21 mouse cellular contexts compared by ENCODE assay signal in genomic region chr7:45240109-45240508, GRCm38 (mm10). TPM values are rescaled to one million over a fixed set of nuclear protein-coding genes. Genes with fewer than 3 reads are reported as not detected.
DNase-seq lines count a peak whose midpoint lies in the region; ATAC-seq and TF ChIP-seq lines count a peak whose summit lies in the region.
"Had no signal": no experiment of that assay in that cellular context is flagged by ENCODE, and none has a peak within 500 bp of the region (broad histone marks: within the 10 kb centered on the region; RNA-seq: fewer than 3 reads in every experiment).

No protein-coding gene starts in this region.

- H3K4me2 ChIP-seq in neural tube, embryonic 12.5 days (replicated peaks) = peak overlapping the region; percentile 62; the same call in 1 of the 2 replicates
- 0 out of 2 replicates have a peak overlapping the region, but pooled peaks have one; percentile 69 for H3K4me2 ChIP-seq in neural tube, embryonic 13.5 days

- peak; percentile 46 for DNase-seq in heart, adult 11 months
- no peak for DNase-seq in heart, postnatal 10 days
- DNase-seq in neural tube, embryonic 10.5 days (ENCODE audit: extremely low spot score, low spot score) = no peak
- DNase-seq in thymus, postnatal 4 days = no peak
- DNase-seq in urinary bladder, adult 2 months (ENCODE audit: low spot score) = no peak
- DNase-seq: B cell, adult 2 months; gastrocnemius, adult 2 months; kidney, adult 2 months; lung, adult 2 months; thymus, postnatal 14 days had no signal

- H3K4me1 ChIP-seq in neural tube, embryonic 12.5 days = peaks cover 8% of the 10 kb centered on the region
- peaks cover 5% of the 10 kb centered on the region; the same call in 1 of the 2 replicates for H3K4me1 ChIP-seq in bone marrow, adult 2 months (ENCODE audit: control insufficient read depth, insufficient read depth, low read length)
- H3K4me1 ChIP-seq in neural tube, embryonic 13.5 days (replicated peaks) = peaks cover 17% of the 10 kb centered on the region

- no peak for TF ChIP-seq CTCF in bone marrow, adult 2 months (IDR thresholded peaks at IDR 0.05; ENCODE audit: control insufficient read depth, insufficient read depth, low read length)

- no peaks in the 10 kb centered on the region for H3K9me3 ChIP-seq in neural tube, embryonic 12.5 days
- H3K9me3 ChIP-seq in neural tube, embryonic 13.5 days = no peaks in the 10 kb centered on the region
- H3K9me3 ChIP-seq: heart, embryonic 12.5 days; megakaryocyte, embryonic 14.5 days had no signal

- no peak overlapping the region for H3K4me3 ChIP-seq in neural tube, embryonic 12.5 days
- no peak overlapping the region for H3K4me3 ChIP-seq in bone marrow, adult 2 months (replicated peaks; ENCODE audit: control insufficient read depth, low read depth, low read length)
- H3K4me3 ChIP-seq in neural tube, embryonic 13.5 days = no peak overlapping the region
- H3K4me3 ChIP-seq: megakaryocyte, embryonic 14.5 days had no signal

- intact Hi-C loops in heart, postnatal 10 days (cut with DNase I) = no loop called here

- H3K36me3 ChIP-seq in neural tube, embryonic 12.5 days = no peaks in the 10 kb centered on the region
- H3K36me3 ChIP-seq in neural tube, embryonic 13.5 days = no peaks in the 10 kb centered on the region
- H3K36me3 ChIP-seq: heart, embryonic 12.5 days had no signal

- 82% methylated on average over 7 of the region's 7 CpGs for WGBS in neural tube, embryonic 12.5 days
- 86% methylated on average over 7 of the region's 7 CpGs for WGBS in bone marrow, adult 2 months
- 80% methylated on average over 7 of the region's 7 CpGs for WGBS in neural tube, embryonic 13.5 days

- peaks cover 45% of the 10 kb centered on the region for H3K27me3 ChIP-seq in neural tube, embryonic 12.5 days (replicated peaks)
- H3K27me3 ChIP-seq in neural tube, embryonic 13.5 days = peaks cover 63% of the 10 kb centered on the region
- H3K27me3 ChIP-seq: megakaryocyte, embryonic 14.5 days had no signal

- no peak for ATAC-seq in neural tube, embryonic 12.5 days (ENCODE audit: low FRiP score, low read depth)
- ATAC-seq in neural tube, embryonic 13.5 days (ENCODE audit: low read depth) = no peak

- H3K9ac ChIP-seq in neural tube, embryonic 12.5 days = no peak overlapping the region
- no peak overlapping the region for H3K9ac ChIP-seq in neural tube, embryonic 13.5 days

- TF ChIP-seq POLR2A in bone marrow, adult 2 months (IDR thresholded peaks at IDR 0.05; ENCODE audit: borderline replicate concordance, control insufficient read depth, low read depth, low read length) = no peak

- H3K27ac ChIP-seq in neural tube, embryonic 12.5 days = no peak overlapping the region
- peak overlapping the region; percentile 94; the same call in 1 of the 2 replicates for H3K27ac ChIP-seq in bone marrow, adult 2 months (ENCODE audit: control insufficient read depth, insufficient read depth, low read depth, low read length, poor library complexity)
- no peak overlapping the region for H3K27ac ChIP-seq in neural tube, embryonic 13.5 days (replicated peaks)
- H3K27ac ChIP-seq: gastrocnemius, adult 2 months; left cerebral cortex, adult 2 months had no signal

RNA-seq across cellular contexts. Expression of gene Slc6a16, which starts 0.8 kb away (rescaled TPM):
- total RNA-seq in heart, postnatal 10 days (2021) = not detected
- 0.20 TPM in 1 of 2 replicates, not detected in the other for polyA plus RNA-seq in neural tube, embryonic 12.5 days (2016; fragmentation: Nextera tagmentation; extraction: Ambion mirVana)
- polyA plus RNA-seq in bone marrow, adult 2 months (2011; ENCODE audit: insufficient read depth, insufficient read length, low replicate concordance, missing spikeins) = not detected in 2 replicates
- 0.18 and 0.27 TPM in 2 replicates for polyA plus RNA-seq in neural tube, embryonic 13.5 days (2015; fragmentation: Nextera tagmentation; extraction: Ambion mirVana)
- not detected in 2 replicates for polyA plus RNA-seq in urinary bladder, adult 2 months (2012; rRNA removed)
- total RNA-seq: gastrocnemius, adult 2 months; granulocyte monocyte progenitor cell, adult 5-6 weeks; heart, postnatal 25 days had no signal
- polyA plus RNA-seq: activated CD4-positive, CD25-positive, alpha-beta regulatory T cell, adult 4 months; stomach, embryonic 16.5 days had no signal

RNA-seq across cellular contexts. Expression of gene Cd37, which starts 1.2 kb away (rescaled TPM):
- total RNA-seq in heart, postnatal 10 days (2021) = 1 to 10 TPM; 3.0 to 4.0 TPM
- 1.1 and 1.2 TPM in 2 replicates for polyA plus RNA-seq in neural tube, embryonic 12.5 days (2016; fragmentation: Nextera tagmentation; extraction: Ambion mirVana)
- 214 and 405 TPM in 2 replicates for polyA plus RNA-seq in bone marrow, adult 2 months (2011; ENCODE audit: insufficient read depth, insufficient read length, low replicate concordance, missing spikeins)
- 1.5 and 1.8 TPM in 2 replicates for polyA plus RNA-seq in neural tube, embryonic 13.5 days (2015; fragmentation: Nextera tagmentation; extraction: Ambion mirVana)
- polyA plus RNA-seq in urinary bladder, adult 2 months (2012; rRNA removed) = 12.3 and 15.1 TPM in 2 replicates

RNA-seq across cellular contexts. Expression of gene Tead2, which starts 24.6 kb away (rescaled TPM):
- total RNA-seq in heart, postnatal 10 days (2021) = 10 to 100 TPM; 27.5 to 32.3 TPM
- 173 and 178 TPM in 2 replicates for polyA plus RNA-seq in neural tube, embryonic 12.5 days (2016; fragmentation: Nextera tagmentation; extraction: Ambion mirVana)
- 5.0 and 10.9 TPM in 2 replicates for polyA plus RNA-seq in bone marrow, adult 2 months (2011; ENCODE audit: insufficient read depth, insufficient read length, low replicate concordance, missing spikeins)
- polyA plus RNA-seq in neural tube, embryonic 13.5 days (2015; fragmentation: Nextera tagmentation; extraction: Ambion mirVana) = 65.9 and 85.5 TPM in 2 replicates
- 29.1 and 29.2 TPM in 2 replicates for polyA plus RNA-seq in urinary bladder, adult 2 months (2012; rRNA removed)
- total RNA-seq: granulocyte monocyte progenitor cell, adult 5-6 weeks had no signal

RNA-seq across cellular contexts. Expression of gene Dkkl1, which starts 28.2 kb away (rescaled TPM):
- total RNA-seq in heart, postnatal 10 days (2021) = not detected
- polyA plus RNA-seq in neural tube, embryonic 12.5 days (2016; fragmentation: Nextera tagmentation; extraction: Ambion mirVana) = 7.5 and 7.6 TPM in 2 replicates
- polyA plus RNA-seq in bone marrow, adult 2 months (2011; ENCODE audit: insufficient read depth, insufficient read length, low replicate concordance, missing spikeins) = 1.5 TPM in 1 of 2 replicates, not detected in the other
- 14.6 and 19.8 TPM in 2 replicates for polyA plus RNA-seq in neural tube, embryonic 13.5 days (2015; fragmentation: Nextera tagmentation; extraction: Ambion mirVana)
- 5.1 and 7.5 TPM in 2 replicates for polyA plus RNA-seq in urinary bladder, adult 2 months (2012; rRNA removed)
- total RNA-seq: gastrocnemius, adult 2 months; heart, postnatal 25 days; liver, adult 2 months had no signal

RNA-seq across cellular contexts. Expression of gene Ccdc155, which starts 35.4 kb away (rescaled TPM):
- not detected for total RNA-seq in heart, postnatal 10 days (2021)
- polyA plus RNA-seq in neural tube, embryonic 12.5 days (2016; fragmentation: Nextera tagmentation; extraction: Ambion mirVana) = 0.42 and 0.74 TPM in 2 replicates
- polyA plus RNA-seq in bone marrow, adult 2 months (2011; ENCODE audit: insufficient read depth, insufficient read length, low replicate concordance, missing spikeins) = not detected in 2 replicates
- 0.29 and 0.45 TPM in 2 replicates for polyA plus RNA-seq in neural tube, embryonic 13.5 days (2015; fragmentation: Nextera tagmentation; extraction: Ambion mirVana)
- 0.12 and 0.15 TPM in 2 replicates for polyA plus RNA-seq in urinary bladder, adult 2 months (2012; rRNA removed)
- total RNA-seq: gastrocnemius, adult 2 months; heart, postnatal 25 days; liver, adult 2 months had no signal
- polyA plus RNA-seq: liver, adult 2 months had no signal

Comparison
In these comparisons a context has a peak if more than half of its experiments do, and no peak if none do; other contexts are left out.
1. RNA of gene Cd37, which starts 1.2 kb away (polyA plus RNA-seq): 214 to 405 TPM in bone marrow, adult 2 months; 12.3 to 15.1 TPM in urinary bladder, adult 2 months, 1.5 to 1.8 TPM in neural tube, embryonic 13.5 days and 1.1 to 1.2 TPM in neural tube, embryonic 12.5 days; every median in the first group is over 10 times any median in the second.